Mouse (Mus musculus) midbrain, embryonic 10.5 days (tissue): ENCODE results near the gene Kremen1. TPM values are rescaled to one million over a fixed set of nuclear protein-coding genes. Genes with fewer than 3 reads are reported as not detected.

ENCODE experiments used
- DNase-seq: peaks from one replicate; pipeline ENCODE4 v3.0.0-alpha.2; 2017; ENCODE audit warnings: low spot score
- H3K27ac ChIP-seq: fragments of 300-500 bp; sonication (generic); replicated peaks from 2 replicates; pipeline ENCODE4 v1.5.1; 2016; ENCODE audit warnings: mild to moderate bottlenecking
- H3K27me3 ChIP-seq: fragments of 300-500 bp; sonication (generic); 2 replicates; pipeline ENCODE4 v1.6.1; 2016; ENCODE audit warnings: low read depth, mild to moderate bottlenecking; ENCODE audit not compliant: poor library complexity, severe bottlenecking
- H3K36me3 ChIP-seq: fragments of 300-500 bp; sonication (generic); 2 replicates; pipeline ENCODE4 v1.6.1; 2016; ENCODE audit warnings: mild to moderate bottlenecking, moderate library complexity
- H3K4me1 ChIP-seq: fragments of 300-500 bp; sonication (generic); 2 replicates; pipeline ENCODE4 v1.6.1; 2016
- H3K4me3 ChIP-seq: fragments of 300-500 bp; sonication (generic); 2 replicates; pipeline ENCODE4 v1.5.1; 2016; ENCODE audit warnings: mild to moderate bottlenecking, moderate library complexity
- H3K9me3 ChIP-seq: fragments of 300-500 bp; sonication (generic); replicated peaks from 2 replicates; pipeline ENCODE4 v1.6.1; 2016; ENCODE audit warnings: mild to moderate bottlenecking
- WGBS: fragments of 180-500 bp; shearing (Covaris S2); methylation state at CpG from one replicate; pipeline ENCODE4 v1.1.7; 2016; 5-methylcytosine and 5-hydroxymethylcytosine counted together
- polyA plus RNA-seq: library from polyadenylated mRNA; unstranded; fragments of >200 nt; fragmentation: Nextera tagmentation; extraction: Ambion mirVana; gene quantifications from 2 replicates; pipeline ENCODE4 v1.2.1, GENCODE M21; 2016

Gene Kremen1
- polyA plus RNA-seq, 1 experiment from 2014 or later: 11.1 TPM

DNA sequence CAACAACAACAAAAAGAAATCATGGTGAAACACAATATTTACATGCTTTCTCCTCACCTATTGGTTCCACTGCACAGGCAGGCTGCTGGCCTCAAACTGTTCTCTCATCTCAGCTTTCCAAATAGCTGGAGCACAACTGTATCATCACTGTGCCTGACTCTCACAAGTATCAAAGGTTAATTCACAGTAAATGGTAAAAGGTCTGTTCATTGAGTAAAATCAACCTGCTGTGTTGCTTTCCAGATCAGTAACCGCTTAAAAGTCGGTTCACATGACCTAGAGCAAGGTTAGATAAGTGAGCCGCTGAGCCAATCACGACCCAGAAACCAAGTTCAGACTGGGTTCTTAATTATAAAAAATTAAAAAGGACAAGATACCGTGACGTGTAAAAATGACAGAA is 3.3 kb downstream of the Kremen1 start:
- H3K27ac ChIP-seq: no peak overlapping the region
- no peak for DNase-seq
- WGBS: 94% methylated on average over 6 of the region's 6 CpGs
- H3K4me3 ChIP-seq: no peak overlapping the region
- no peaks in the 10 kb centered on the region for H3K9me3 ChIP-seq
- H3K36me3 ChIP-seq: no peaks in the 10 kb centered on the region
- H3K27me3 ChIP-seq: peaks cover 17% of the 10 kb centered on the region
- peaks cover 44% of the 10 kb centered on the region for H3K4me1 ChIP-seq

- no peak overlapping the region for H3K4me3 ChIP-seq
- 86% methylated on average over 13 of the region's 13 CpGs for WGBS
- H3K9me3 ChIP-seq: no peaks in the 10 kb centered on the region
- peaks cover 47% of the 10 kb centered on the region for H3K4me1 ChIP-seq
- peaks cover 10% of the 10 kb centered on the region for H3K27me3 ChIP-seq
- no peak for DNase-seq
- H3K27ac ChIP-seq: no peak overlapping the region
- no peaks in the 10 kb centered on the region for H3K36me3 ChIP-seq
Measured at GRCm38 (mm10) chr11:5257151-5257862, 4.1 kb downstream of the Kremen1 start.

GRCm38 (mm10) chr11:5255509-5256014 is 5.8 kb downstream of the Kremen1 start:
- Histone ChIP-seq H3K27me3 (0 out of 2 replicates have a peak, but pooled peaks cover 7% of the 10 kb centered on the region), H3K36me3 (no peaks in the 10 kb centered on the region), H3K4me3 (no peak overlapping the region), H3K4me1 (peaks cover 42% of the 10 kb centered on the region), H3K9me3 (no peaks in the 10 kb centered on the region), H3K27ac (peak overlapping the region; percentile 50; the same call in 1 of the 2 replicates)
- WGBS: 53% methylated on average over 9 of the region's 9 CpGs
- DNase-seq: no peak

GRCm38 (mm10) chr11:5254016-5254415 is 7.3 kb downstream of the Kremen1 start:
- Histone ChIP-seq H3K4me3 (no peak overlapping the region), H3K27me3 (no peaks in the 10 kb centered on the region), H3K36me3 (no peaks in the 10 kb centered on the region), H3K4me1 (peaks cover 36% of the 10 kb centered on the region), H3K27ac (no peak overlapping the region), H3K9me3 (no peaks in the 10 kb centered on the region)
- WGBS: 90% methylated on average over 2 of the region's 2 CpGs
- no peak for DNase-seq

GRCm38 (mm10) chr11:5253528-5253927 is 7.8 kb downstream of the Kremen1 start:
- Histone ChIP-seq H3K9me3 (no peaks in the 10 kb centered on the region), H3K4me3 (no peak overlapping the region), H3K36me3 (no peaks in the 10 kb centered on the region), H3K27ac (no peak overlapping the region), H3K4me1 (peaks cover 41% of the 10 kb centered on the region), H3K27me3 (no peaks in the 10 kb centered on the region)
- DNase-seq: no peak
- WGBS: 74% methylated on average over 3 of the region's 3 CpGs

- 78% methylated on average over 8 of the region's 8 CpGs for WGBS
- Histone ChIP-seq H3K27ac (no peak overlapping the region), H3K36me3 (no peaks in the 10 kb centered on the region), H3K4me3 (no peak overlapping the region), H3K9me3 (no peaks in the 10 kb centered on the region), H3K27me3 (no peaks in the 10 kb centered on the region), H3K4me1 (peaks cover 45% of the 10 kb centered on the region)
- no peak for DNase-seq
Measured at GRCm38 (mm10) chr11:5252727-5253126, 8.6 kb downstream of the Kremen1 start.

DNA sequence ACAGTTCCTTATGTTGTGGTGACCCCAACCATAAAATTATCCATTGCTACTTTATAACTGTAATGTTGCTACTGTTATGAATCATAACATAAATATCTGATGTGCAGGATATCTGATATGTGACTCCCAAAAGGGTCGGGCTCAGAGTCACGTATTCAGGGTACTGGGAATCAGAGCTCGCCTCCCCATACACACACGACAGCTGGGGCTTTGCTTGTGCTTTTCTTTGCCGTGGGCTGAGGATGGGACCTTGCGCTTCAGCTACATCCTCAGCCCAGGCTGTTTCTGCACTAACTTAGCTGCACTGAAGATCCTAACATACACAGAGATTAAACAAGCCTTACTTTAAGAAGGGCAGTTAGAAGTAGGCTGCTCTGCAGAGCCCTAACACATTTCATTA is 10.2 kb downstream of the Kremen1 start:
- Histone ChIP-seq H3K9me3 (no peaks in the 10 kb centered on the region), H3K4me1 (peaks cover 35% of the 10 kb centered on the region), H3K27ac (no peak overlapping the region), H3K36me3 (no peaks in the 10 kb centered on the region), H3K4me3 (no peak overlapping the region), H3K27me3 (no peaks in the 10 kb centered on the region)
- WGBS: 78% methylated on average over 6 of the region's 6 CpGs
- DNase-seq: no peak

DNA sequence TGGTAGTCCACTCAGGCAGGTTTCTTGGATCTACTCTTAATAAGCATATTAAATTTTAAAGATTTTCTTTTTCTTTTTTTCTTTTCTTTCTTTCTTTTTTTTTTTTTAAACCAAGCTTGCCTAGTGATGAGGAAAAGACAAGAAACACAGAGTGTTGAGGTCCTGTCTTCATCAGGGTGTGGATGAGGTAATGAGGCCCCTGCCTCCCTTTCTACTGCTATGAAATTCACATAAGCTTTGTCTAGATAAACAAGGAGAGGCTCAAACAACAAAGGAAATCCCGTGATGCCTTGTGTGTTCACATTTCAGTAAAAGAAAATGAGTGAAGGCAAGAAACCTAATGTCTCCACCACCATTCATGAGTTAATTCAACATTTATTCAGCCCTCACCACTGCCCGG is 13.2 kb downstream of the Kremen1 start:
- Histone ChIP-seq H3K27ac (peak overlapping the region; percentile 50; the same call in 1 of the 2 replicates), H3K36me3 (peaks cover 1% of the 10 kb centered on the region), H3K27me3 (no peaks in the 10 kb centered on the region; the same call in 1 of the 2 replicates), H3K4me3 (no peak overlapping the region), H3K4me1 (peaks cover 35% of the 10 kb centered on the region), H3K9me3 (no peaks in the 10 kb centered on the region)
- DNase-seq: no peak
- WGBS: 51% methylated on average over 2 of the region's 2 CpGs

DNA sequence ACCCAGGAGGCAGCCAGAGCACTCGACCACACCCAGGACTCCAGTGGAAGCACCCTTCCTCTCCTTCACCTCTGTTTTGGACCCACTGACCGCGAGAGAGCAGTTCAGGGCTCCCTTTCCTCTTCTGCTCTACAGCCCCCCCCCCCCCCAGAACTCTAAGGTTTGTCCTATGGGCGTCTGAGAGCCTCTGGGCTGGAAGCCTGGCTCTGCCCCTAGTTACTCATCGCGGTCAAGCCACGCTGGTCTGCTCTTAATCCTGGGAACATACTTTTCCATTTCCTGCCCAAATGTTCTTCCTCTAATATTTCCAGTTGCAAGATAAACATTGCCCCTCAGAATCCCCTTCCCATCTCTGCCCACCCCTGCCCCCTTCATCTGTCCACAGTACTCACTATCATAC is 15.9 kb downstream of the Kremen1 start:
- H3K36me3 ChIP-seq: peaks cover 16% of the 10 kb centered on the region
- H3K4me1 ChIP-seq: peaks cover 29% of the 10 kb centered on the region
- WGBS: 83% methylated on average over 7 of the region's 7 CpGs
- H3K4me3 ChIP-seq: no peak overlapping the region
- H3K9me3 ChIP-seq: no peaks in the 10 kb centered on the region
- H3K27ac ChIP-seq: no peak overlapping the region
- no peak for DNase-seq
- no peaks in the 10 kb centered on the region; the same call in 1 of the 2 replicates for H3K27me3 ChIP-seq

DNA sequence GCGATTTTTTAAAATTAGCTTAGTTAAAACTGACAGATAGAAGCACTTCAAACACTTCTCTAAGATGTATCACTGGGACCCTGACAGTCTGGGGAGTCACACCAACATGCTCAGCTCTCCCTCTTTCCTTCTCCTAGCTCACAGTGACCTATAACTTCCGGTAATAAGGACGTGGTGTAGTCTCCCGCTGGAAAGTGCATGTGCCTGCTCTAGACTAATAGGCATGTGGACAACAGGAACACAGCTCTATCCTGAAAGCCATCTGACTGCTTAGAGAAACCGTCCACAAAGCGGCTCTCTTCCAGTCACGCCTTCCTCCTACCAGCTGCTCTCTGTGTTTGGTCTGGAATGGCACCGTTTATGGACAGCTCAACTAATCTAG is 16.6 kb downstream of the Kremen1 start:
- H3K27me3 ChIP-seq: no peaks in the 10 kb centered on the region; the same call in 1 of the 2 replicates
- DNase-seq: no peak
- H3K4me1 ChIP-seq: peaks cover 36% of the 10 kb centered on the region
- no peaks in the 10 kb centered on the region for H3K9me3 ChIP-seq
- peaks cover 16% of the 10 kb centered on the region for H3K36me3 ChIP-seq
- H3K4me3 ChIP-seq: no peak overlapping the region
- 0 out of 2 replicates have a peak overlapping the region, but pooled peaks have one; percentile 7 for H3K27ac ChIP-seq
- 81% methylated on average over 8 of the region's 8 CpGs for WGBS

DNA sequence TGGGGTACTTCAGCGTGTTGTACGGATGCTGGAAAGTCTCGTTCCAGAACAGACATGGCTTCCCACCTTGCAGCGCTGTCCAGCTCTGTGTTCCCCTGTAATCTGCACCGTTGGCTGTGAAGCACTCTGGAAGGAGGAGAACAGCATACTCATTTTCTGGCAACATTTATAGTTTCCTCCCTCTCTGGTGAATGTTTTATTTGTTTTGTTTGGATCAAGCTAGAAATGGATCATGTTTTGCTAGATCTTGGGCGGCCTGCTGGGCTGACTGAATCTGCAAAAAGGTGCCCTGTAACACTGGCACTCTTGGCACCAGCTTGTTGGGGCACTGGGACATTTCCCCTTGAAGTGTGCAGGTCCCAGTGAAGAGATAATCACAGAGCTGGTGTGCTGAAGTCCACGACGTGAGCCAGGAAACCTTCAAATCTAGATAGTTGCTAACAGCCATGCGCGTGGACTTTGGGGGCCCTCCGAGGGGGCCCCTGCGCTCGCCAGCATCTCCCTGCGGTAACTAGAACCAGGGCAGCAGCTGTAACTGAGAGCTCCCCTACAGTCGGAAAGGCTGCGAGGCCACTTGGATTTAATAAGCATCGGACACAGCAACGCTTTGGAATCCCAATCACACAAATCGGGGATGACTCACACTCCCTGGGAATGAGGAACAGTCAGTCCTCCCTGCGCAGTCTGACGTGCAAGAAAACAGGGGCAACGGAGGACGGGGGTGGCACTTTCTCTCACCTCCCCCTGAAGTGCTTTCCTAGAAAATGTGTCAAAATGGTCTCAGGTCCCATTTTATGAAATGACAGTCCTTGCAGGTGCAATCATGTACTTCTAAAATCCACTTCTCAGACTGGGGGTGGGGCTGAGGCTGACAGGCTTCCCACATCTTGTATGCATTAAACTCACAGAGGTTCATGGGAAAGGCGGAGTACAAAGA is 17.3 kb downstream of the Kremen1 start:
- 79% methylated on average over 24 of the region's 24 CpGs for WGBS
- Histone ChIP-seq H3K4me1 (peaks cover 43% of the 10 kb centered on the region), H3K27me3 (no peaks in the 10 kb centered on the region; the same call in 1 of the 2 replicates), H3K9me3 (no peaks in the 10 kb centered on the region), H3K27ac (peak overlapping the region; percentile 42; the same call in 1 of the 2 replicates), H3K36me3 (peaks cover 16% of the 10 kb centered on the region), H3K4me3 (no peak overlapping the region)
- no peak for DNase-seq

- 95% methylated on average over 7 of the region's 7 CpGs for WGBS
- peaks cover 43% of the 10 kb centered on the region for H3K4me1 ChIP-seq
Measured at GRCm38 (mm10) chr11:5243208-5243607, 18.1 kb downstream of the Kremen1 start.

More at GRCm38 (mm10) chr11:5243208-5243607, 18.1 kb downstream of the Kremen1 start:
- no peaks in the 10 kb centered on the region for H3K9me3 ChIP-seq
- H3K36me3 ChIP-seq: peaks cover 17% of the 10 kb centered on the region
- H3K4me3 ChIP-seq: no peak overlapping the region
- H3K27ac ChIP-seq: no peak overlapping the region
- DNase-seq: no peak
- H3K27me3 ChIP-seq: no peaks in the 10 kb centered on the region; the same call in 1 of the 2 replicates
